Mouse (Mus musculus) brain, embryonic 14.5 days (tissue): ENCODE measurements around the gene Rnf43.

ENCODE experiments used
- CTCF ChIP-seq: fragments of 200-500 bp; IDR thresholded peaks from 2 replicates; pipeline ENCODE4 v1.5.1; 2012; ENCODE audit warnings: inconsistent platforms, mild to moderate bottlenecking, moderate library complexity, borderline replicate concordance; ENCODE audit not compliant: insufficient read depth, insufficient read length; ENCODE audit errors: extremely low read depth
- POLR2A ChIP-seq: fragments of 200-500 bp; IDR thresholded peaks from 2 replicates; pipeline ENCODE4 v1.6.1; 2012; ENCODE audit warnings: mild to moderate bottlenecking, inconsistent platforms, borderline replicate concordance; ENCODE audit not compliant: poor library complexity, insufficient read depth, insufficient read length, severe bottlenecking; ENCODE audit errors: extremely low read depth

DNA sequence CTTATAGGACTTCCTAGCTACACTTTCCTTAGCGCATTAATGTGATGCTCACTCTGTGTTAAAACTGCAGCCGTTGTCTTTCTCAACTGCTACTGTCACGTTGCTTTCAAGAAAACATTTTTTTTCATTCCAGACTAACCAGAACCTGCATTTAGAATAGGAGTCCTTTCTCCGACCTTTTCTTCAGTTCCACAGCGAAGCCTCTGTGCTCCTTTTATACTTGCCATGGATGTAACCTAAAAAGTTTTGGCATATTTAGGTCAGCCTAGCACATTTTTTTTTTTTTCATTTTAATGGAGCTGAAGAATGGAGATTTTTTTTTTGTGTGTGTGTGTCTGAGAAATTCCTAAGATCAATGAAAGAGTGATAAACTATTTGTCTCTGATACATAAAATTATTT is 47.0 kb upstream of the Rnf43 start:
- TF ChIP-seq CTCF: no peak
- no peak for TF ChIP-seq POLR2A
